Mouse (Mus musculus) lung, postnatal 25 days (tissue): ENCODE results near the gene Ttbk2.

Experiments
- DNase-seq: peaks from one replicate; pipeline ENCODE4 v3.0.0; 2022; ENCODE audit warnings: low spot score

Gene Ttbk2

DNA sequence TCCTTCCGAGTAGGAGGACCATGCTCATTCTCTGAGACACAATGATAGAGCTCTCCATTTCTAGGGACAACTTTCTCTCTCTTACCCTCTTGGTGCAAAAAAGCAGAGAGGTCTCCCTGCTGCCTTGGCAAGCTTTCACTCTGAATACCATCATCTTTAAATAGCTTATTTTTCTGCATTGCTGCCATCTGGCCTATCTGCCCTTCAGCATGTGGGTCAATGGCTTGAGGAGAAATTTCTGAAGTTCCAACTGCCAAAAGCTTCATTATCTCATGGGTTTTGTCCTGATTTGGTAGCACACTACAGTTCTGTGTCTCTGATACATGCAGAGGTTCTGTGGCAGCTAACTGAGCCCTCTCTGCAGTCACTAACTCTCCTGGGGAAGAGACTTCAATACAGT is 104.9 kb downstream of the Ttbk2 start:
- DNase-seq, result no peak

DNA sequence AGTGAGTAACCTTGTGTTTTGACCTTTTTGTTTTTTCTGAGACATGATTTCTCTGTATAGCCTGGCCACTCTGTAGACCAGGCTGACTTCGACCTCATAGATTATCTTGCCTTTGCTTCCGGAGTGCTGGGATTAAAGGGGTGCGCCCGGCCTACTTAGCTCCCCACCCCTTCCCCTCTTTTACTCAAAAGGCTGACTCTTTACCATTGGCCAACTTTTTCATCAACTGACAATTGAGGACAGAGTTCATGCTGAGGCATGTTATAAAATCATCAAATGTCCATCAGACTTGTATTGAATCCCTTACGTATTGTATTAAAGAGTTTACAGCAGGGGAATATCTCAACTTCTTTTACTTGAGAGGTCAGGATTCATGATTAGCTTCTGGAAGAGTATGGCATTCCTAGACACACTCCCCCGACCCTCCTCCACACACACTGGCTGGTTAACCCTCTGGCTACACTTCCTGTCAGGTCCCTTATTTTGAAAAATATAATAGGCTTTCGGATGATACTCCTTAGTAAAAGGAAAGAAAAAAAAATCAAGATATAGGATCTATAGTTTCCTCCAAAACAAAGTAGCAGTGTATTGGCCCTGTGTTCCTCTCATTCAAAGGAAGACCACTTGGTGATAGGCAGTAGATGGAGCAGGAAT is 118.4 kb downstream of the Ttbk2 start:
- DNase-seq, result no peak

DNA sequence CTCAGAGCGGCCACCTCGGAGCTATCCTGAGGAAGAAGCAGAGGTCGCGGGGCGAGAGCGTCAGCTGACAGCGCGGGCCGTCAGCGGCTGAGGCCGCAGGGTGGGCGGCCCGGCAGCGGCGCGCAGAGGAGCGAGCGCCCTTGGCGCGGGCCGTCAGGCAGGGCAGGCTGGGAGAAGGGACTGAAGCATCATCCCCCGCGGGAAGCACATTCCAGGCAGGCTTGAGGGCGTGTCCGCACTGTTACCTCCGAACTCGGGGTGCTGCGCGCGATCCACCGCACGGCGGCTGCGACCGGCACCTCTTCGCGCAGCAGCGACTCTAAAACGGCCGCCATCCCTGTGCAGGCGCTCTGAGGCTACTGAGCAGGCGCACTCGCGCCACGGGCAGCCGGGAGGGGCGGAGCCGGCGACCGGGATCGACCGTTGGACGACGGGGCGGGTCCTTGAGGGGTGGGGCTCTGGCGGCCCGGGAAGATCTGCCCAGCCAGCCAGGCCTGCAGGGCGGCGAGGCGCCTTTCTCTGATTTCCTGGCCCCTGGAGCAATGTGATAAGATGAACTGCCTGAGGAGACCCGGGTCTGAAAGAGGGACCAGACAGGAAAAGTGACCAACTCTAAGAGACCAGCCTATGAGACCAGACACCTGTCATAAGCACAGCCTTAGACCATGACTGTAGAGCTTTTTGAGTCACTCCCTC is 119.1 kb downstream of the Ttbk2 start:
- peak; percentile 93 for DNase-seq

DNA sequence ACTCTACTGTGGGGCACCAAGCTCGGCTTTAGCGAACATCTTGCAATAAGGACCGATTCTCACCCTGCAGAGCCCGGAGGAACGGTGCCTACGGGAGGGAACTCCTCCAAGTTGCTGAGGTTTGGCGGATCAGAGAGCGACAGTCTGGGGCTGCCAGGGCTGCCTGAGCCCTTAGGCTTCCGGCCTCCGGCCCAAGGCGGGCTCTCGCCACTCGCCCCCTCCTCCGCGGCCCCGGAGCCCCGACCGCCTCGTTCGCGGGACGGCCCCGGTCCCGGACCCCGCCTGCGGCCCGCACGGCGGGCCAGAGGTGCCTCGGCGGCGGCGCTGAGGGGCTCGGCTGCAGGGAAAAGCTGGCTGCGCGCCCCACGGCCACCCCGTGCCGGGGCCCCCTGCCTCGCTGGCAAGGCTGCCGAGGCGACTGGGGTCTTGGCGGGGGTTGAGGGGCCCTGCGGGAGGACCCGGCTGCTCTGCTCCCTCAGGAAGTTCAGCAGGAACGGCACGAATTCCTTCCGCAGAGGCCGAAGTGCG is 119.7 kb downstream of the Ttbk2 start:
- peak; percentile 13 for DNase-seq

DNA sequence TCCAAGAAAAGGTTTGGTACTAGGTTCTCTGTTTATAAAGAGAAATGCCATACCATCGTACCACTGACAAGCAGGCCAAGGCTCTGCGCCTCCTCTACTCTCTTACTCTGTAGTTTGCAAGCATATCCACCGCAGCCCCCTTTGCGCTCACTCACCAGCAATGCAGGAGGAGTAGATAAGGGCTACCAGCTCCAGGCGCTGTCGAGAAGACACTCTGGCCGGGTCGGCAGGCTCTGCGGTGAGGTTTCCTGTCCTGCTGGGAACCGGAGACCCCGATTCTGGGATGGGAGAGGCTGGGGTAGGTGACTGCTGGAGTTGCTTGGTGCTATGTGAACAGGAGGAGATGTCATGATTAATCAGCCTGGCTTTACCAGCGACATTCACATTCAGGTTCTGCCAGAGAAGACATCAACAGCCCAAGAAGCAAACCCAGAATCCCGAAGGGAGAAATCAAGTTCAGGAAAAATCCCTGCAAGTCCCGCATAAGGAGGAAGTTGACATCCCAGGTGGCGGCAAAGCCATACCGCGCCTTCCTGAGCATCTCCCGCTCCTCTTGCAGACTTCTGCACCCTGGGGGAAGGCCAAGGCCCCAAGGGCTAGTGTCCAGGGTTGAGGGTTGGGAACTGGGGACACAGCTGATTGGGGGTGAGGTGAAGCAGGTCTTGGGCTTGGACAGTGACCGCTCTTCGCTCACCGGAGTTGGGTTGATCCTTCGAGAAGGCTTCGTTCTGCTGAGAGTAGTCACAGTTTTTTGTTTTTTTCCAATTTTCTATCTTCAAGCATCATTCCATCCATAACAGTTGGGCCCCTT is 120.4 kb downstream of the Ttbk2 start:
- no peak for DNase-seq

- no peak for DNase-seq
Observed at GRCm38 (mm10) chr2:120724176-120724575, 126.2 kb downstream of the Ttbk2 start.

DNA sequence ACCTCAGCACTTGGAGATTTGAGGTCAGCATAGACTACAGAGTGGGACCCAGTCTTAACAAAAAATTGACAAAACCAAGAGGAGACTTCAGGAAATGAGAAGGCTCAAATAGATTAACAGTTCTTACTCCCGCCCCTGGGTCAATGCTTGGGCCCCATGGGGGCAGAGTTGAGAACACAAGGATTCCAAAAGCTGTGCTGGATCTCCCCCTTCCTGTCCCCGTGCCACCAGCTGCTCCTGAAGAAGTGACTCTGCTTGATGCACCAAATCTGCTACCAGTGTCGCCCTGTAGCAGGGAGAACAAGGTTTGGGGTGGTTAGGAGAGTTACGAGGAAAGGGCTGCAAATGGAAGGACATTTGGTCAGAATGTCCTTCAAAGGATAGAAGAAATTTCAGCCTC is 126.8 kb downstream of the Ttbk2 start:
- DNase-seq, result no peak

DNA sequence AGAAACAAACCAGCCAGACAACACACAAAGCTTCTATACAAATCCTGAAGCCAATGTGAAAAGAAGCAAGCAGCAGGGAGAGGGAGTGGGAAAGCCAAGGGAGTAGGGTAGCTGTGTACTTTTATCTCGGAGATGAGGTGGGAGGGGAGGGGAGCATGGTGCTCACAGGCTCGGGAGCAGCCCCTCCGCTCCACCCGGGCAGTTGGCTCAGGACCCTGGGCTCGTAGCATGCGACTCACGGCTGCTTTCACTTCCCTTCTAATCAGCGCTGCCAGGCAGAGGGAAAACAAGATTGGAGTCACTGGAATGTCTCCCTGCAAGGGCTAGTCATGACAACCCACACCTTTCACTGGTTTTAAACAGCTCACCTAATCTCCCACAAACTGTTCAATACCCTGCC is 127.9 kb downstream of the Ttbk2 start:
- no peak for DNase-seq

- DNase-seq, result no peak
Observed at GRCm38 (mm10) chr2:120721911-120722310, 128.5 kb downstream of the Ttbk2 start.

- no peak for DNase-seq
Observed at GRCm38 (mm10) chr2:120720821-120721220, 129.6 kb downstream of the Ttbk2 start.

DNA sequence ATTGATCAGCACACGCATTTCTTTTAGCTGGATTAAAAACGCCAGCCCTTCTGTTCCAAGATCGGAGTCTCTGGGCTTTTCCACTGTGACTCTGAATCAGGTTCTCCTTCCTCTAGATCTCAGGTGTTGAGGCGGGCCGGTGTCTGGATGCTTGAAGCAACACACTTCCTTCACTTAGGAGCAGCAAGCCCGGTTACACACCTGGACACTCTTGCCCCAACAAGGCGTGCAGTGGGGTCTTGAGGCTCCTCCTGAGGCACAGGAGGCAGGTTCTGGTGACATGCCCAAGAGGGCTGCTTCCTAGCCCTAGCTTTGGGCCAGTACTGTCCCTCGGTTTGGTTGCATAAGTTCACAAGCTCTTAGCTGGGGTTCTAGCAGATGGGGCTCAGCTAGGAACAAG is 131.9 kb downstream of the Ttbk2 start:
- DNase-seq, result no peak

DNA sequence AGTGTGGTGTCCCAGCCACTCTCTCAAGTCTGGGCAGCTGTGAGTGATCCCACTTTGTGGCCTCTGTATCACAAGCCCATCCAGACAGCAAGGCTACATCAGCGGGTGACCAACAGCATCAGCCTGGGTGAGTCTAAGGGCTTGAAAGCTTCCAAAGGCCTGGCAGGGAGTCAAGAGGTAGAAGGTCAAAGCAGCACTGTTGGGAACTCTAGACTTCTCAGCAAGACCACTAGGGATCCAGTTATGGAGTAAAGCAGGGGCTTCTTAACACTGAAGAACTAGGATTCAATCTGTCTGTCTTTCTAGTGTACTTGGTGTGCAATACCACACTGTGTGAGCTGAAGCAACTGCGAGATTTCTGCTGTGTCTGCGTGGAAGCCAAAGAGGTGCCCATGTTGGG is 137.0 kb downstream of the Ttbk2 start:
- DNase-seq, result no peak

GRCm38 (mm10) chr2:120710948-120711347 is 139.5 kb downstream of the Ttbk2 start:
- no peak for DNase-seq

DNA sequence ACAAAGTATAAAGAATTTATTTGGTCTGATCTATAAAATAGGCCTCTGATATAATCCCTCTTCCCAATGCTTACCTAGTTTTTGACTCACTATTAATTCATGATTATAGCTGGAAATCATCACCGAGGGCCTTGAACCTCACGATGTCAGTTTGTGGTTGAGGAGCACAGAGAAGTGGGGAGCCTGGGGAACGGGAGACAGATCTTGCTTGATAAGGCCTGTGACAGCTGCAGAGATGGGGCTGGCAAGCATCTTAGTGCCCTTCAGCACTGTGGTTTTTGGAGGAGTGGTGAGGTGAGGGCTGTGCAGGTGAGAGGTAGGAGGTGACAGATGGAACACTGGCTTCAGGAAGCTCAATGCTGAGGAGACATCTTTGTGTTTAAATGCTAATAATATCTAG is 140.2 kb downstream of the Ttbk2 start:
- no peak for DNase-seq

GRCm38 (mm10) chr2:120707041-120707440 is 143.4 kb downstream of the Ttbk2 start:
- no peak for DNase-seq

DNA sequence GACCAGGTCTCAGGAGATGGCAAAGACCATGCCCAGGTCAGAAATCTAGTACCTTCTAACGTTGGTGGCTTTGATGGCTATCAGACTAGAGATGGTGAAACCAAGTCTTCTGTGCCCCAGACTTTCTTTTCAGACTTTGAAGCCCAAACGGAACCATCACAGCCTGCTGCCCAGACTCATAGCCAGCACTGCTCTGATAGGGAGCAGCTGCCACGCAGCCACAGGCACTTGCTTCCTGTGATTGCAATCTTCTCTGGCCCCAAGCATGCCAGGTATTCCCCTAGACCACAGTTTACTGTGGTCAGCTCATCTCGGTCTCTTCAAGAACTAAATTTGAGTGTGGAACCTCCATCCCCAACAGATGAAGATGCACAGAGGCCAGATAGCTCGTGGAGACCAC is 147.7 kb downstream of the Ttbk2 start:
- DNase-seq, result no peak

- no peak for DNase-seq
Observed at GRCm38 (mm10) chr2:120700379-120700885, 150.0 kb downstream of the Ttbk2 start.

DNA sequence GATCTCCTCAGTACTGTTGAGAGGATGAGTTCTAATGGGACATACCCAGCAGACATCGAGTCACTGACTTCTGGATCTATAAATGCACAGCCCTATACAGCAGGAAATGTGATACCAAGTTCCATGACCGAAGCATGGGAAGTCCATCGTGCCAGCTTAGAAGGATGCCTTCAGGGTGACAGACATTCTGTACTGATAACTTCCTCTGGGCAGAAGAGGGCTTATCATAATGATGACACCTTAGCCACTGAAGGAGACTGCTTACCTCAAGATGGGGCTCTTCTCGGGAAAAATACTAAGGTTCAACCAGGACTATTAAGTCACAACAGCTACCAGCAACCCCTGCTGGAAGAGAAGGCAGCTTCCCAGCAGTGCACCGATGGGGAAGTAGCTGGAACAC is 152.6 kb downstream of the Ttbk2 start:
- no peak for DNase-seq
